Mouse (Mus musculus) midbrain, embryonic 11.5 days (tissue): ENCODE measurements around the gene Mrpl28. TPM values are rescaled to one million over a fixed set of nuclear protein-coding genes. Genes with fewer than 3 reads are reported as not detected.

Source experiments
- ATAC-seq: fragments of 200-750 bp; cut with Nextera tagmentation; 2 replicates; pipeline ENCODE4 v1.8.0; 2017; ENCODE audit warnings: moderate TSS enrichment, moderate library complexity; ENCODE audit not compliant: low FRiP score
- DNase-seq: peaks from one replicate; pipeline ENCODE4 v3.0.0; 2015; ENCODE audit warnings: low spot score; ENCODE audit errors: missing footprints
- H3K27ac ChIP-seq: fragments of 300-500 bp; sonication (generic); 2 replicates; pipeline ENCODE4 v1.5.1; 2014; ENCODE audit warnings: low read depth, low read length
- H3K27me3 ChIP-seq: fragments of 300-500 bp; sonication (generic); 2 replicates; pipeline ENCODE4 v1.6.1; 2014; ENCODE audit warnings: mild to moderate bottlenecking, low read length, moderate library complexity, mixed read lengths; ENCODE audit not compliant: control insufficient read depth, insufficient read depth
- H3K36me3 ChIP-seq: fragments of 300-500 bp; sonication (generic); 2 replicates; pipeline ENCODE4 v1.6.1; 2014; ENCODE audit warnings: mild to moderate bottlenecking, low read length, moderate library complexity, mixed read lengths; ENCODE audit not compliant: control insufficient read depth, insufficient read depth
- H3K4me1 ChIP-seq: fragments of 300-500 bp; sonication (generic); 2 replicates; pipeline ENCODE4 v1.6.1; 2014; ENCODE audit warnings: low read length; ENCODE audit not compliant: control insufficient read depth, insufficient read depth
- H3K4me2 ChIP-seq: fragments of 300-500 bp; sonication (generic); 2 replicates; pipeline ENCODE4 v1.6.1; 2014; ENCODE audit warnings: mild to moderate bottlenecking, moderate library complexity
- H3K4me3 ChIP-seq: fragments of 300-500 bp; sonication (generic); 2 replicates; pipeline ENCODE4 v1.5.1; 2014; ENCODE audit warnings: low read depth, low read length
- H3K9ac ChIP-seq: fragments of 300-500 bp; sonication (generic); 2 replicates; pipeline ENCODE4 v1.6.1; 2014; ENCODE audit warnings: low read length
- H3K9me3 ChIP-seq: fragments of 300-500 bp; sonication (generic); 2 replicates; pipeline ENCODE4 v1.6.1; 2016; ENCODE audit warnings: low read length; ENCODE audit not compliant: control insufficient read depth
- WGBS: fragments of 180-500 bp; shearing (Covaris S2); extraction: QIAGEN DNeasy Blood & Tissue Kit; methylation state at CpG from one replicate; pipeline ENCODE4 v1.1.7; 2014; 5-methylcytosine and 5-hydroxymethylcytosine counted together
- polyA plus RNA-seq: library from polyadenylated mRNA; unstranded; fragments of >200 nt; fragmentation: Nextera tagmentation; extraction: Ambion mirVana; gene quantifications from 2 replicates; pipeline ENCODE4 v1.2.1, GENCODE M21; 2014

Gene Mrpl28
- 256 and 275 TPM in 2 replicates for polyA plus RNA-seq

DNA sequence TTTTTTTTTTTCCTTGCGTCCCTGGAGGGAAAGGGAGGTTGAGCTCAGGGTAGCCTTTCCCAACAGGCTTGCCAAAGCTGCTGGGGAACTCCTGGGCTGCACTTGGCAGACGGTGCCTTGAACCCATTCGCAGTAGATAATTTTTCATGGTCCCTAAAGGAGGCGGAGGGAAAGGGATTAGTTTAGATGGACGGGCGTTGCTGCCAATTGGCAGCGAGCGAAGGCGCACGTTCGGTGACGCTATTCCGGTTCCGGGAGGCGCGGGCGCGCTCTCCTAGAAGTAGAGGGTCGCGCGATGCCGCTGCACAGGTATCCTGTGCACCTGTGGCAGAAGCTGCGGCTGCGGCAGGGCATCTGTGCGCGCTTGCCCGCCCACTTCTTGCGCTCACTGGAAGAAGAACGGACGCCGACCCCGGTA lies at the start of gene Mrpl28:
Gene Mrpl28 (plus strand): TSS at position 234 of the 418 bp plus-strand sequence.
- H3K9me3 ChIP-seq, result no peaks in the 10 kb centered on the region
- ATAC-seq, result peak; percentile 89
- peaks cover 10% of the 10 kb centered on the region for H3K4me1 ChIP-seq
- peak within 1 kb of the TSS; percentile 96 for H3K4me3 ChIP-seq
- peak within 1 kb of the TSS; percentile 81 for H3K9ac ChIP-seq
- peak within 1 kb of the TSS; percentile 93 for H3K4me2 ChIP-seq
- H3K27me3 ChIP-seq, result no peaks in the 10 kb centered on the region
- under 1% methylated on average over 32 of the region's 32 CpGs for WGBS
- H3K36me3 ChIP-seq, result peaks cover 14% of the 10 kb centered on the region
- DNase-seq, result peak; percentile 100
- no peak within 1 kb of the TSS for H3K27ac ChIP-seq

DNA sequence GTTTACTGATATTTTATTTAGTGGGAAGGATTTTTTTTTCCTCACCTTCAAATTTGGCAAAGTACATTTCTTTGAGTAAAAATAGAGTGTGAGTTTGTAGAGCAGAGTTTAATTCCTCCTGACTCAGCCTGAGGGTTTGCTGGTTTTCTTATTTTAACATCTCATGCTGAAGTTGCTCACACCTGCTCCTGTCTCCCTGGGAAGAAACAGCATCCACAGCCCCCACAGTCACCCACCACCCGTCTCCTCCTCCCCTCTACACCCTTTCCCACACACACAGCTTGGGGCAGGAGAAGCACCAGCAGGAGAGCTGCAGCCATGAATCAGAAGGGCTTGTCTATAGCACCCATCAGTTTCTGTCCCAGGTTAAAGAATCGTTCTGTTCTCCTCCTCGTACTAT lies 48.1 kb upstream of the Mrpl28 start:
- Histone ChIP-seq H3K4me3 (no peak overlapping the region), H3K9me3 (no peaks in the 10 kb centered on the region), H3K27me3 (peaks cover 3% of the 10 kb centered on the region; the same call in 1 of the 2 replicates), H3K4me1 (no peaks in the 10 kb centered on the region), H3K27ac (no peak overlapping the region), H3K9ac (no peak overlapping the region), H3K36me3 (no peaks in the 10 kb centered on the region), H3K4me2 (no peak overlapping the region)
- WGBS, result 75% methylated on average over 3 of the region's 3 CpGs
- ATAC-seq, result no peak
- peak; percentile 73 for DNase-seq

DNA sequence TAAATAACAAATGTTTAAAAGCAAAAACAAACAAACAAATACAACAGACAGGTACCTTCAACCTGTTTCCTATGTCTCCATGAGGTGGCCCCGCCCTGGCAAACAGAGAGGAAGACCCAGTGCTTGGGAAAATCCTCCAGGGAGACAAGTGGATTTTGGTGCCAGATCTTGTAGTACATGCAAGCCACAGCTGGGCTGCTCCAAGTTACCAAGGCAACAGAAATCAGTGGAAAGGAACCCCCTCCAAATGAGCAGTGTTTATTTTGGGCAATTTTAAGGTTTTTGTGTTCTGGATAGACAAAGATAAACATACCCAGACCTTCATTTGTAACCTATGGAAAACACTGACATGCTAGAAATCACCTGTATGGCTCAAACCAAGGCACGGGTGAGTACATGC lies 44.4 kb upstream of the Mrpl28 start:
- no peak overlapping the region for H3K9ac ChIP-seq
- no peaks in the 10 kb centered on the region for H3K9me3 ChIP-seq
- WGBS, result 90% methylated on average over 2 of the region's 2 CpGs
- no peaks in the 10 kb centered on the region for H3K36me3 ChIP-seq
- H3K27me3 ChIP-seq, result no peaks in the 10 kb centered on the region; the same call in 1 of the 2 replicates
- DNase-seq (peak; percentile 10), ATAC-seq (no peak)
- H3K4me1 ChIP-seq, result no peaks in the 10 kb centered on the region
- no peak overlapping the region for H3K4me3 ChIP-seq
- H3K4me2 ChIP-seq, result no peak overlapping the region
- H3K27ac ChIP-seq, result no peak overlapping the region

DNA sequence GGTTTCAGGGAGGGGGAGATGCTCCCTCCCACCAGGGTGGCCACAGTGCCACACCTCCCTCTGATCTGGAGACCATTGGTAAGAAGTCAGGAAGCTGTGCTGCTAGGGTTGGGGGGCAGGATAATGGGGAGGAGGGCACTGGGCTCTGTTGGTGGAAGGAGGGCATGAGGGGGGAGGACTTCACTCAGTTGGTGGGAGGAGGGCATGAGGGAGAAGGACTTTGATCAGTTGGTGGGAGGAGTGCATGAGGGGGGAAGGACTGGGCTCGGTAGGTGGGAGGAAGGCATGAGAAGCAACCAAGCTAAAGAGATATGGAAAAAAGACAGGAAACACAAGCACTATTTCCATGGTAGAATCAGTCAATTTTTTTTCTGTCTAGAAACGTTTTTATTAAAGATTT lies 42.4 kb upstream of the Mrpl28 start:
- Histone ChIP-seq H3K4me1 (no peaks in the 10 kb centered on the region), H3K27ac (no peak overlapping the region), H3K27me3 (no peaks in the 10 kb centered on the region), H3K9ac (no peak overlapping the region), H3K36me3 (no peaks in the 10 kb centered on the region), H3K4me3 (no peak overlapping the region), H3K4me2 (no peak overlapping the region), H3K9me3 (no peaks in the 10 kb centered on the region)
- ATAC-seq (no peak), DNase-seq (peak; percentile 66)
- WGBS, result 48% methylated on average over 2 of the region's 2 CpGs

DNA sequence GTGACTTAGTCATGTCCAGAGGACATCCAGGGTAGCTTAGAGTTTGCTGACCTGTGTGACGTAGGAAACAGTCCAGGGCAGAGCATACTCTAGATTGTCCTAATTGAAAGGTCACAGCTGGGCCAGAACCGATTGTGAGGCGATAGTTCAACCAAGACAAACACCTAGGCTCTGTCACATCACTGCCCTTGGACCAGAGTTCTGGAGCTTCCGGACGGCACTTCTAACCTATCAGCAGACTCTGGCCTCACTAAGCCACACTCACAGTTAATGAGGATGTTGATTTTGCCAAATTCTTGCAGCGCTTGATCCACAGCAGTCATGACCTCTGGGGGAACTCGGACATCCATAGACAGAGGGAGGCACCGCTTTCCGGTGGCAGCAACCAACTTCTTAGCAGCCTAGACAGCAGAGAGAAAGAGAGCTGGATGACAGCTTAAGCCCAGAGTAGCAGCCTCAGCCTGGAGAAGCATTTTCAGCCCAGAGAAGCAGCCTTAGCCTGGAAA lies 36.2 kb upstream of the Mrpl28 start:
- no peaks in the 10 kb centered on the region for H3K27me3 ChIP-seq
- H3K36me3 ChIP-seq, result no peaks in the 10 kb centered on the region
- H3K27ac ChIP-seq, result no peak overlapping the region
- DNase-seq (no peak), ATAC-seq (no peak)
- no peak overlapping the region for H3K4me2 ChIP-seq
- 93% methylated on average over 9 of the region's 9 CpGs for WGBS
- no peaks in the 10 kb centered on the region for H3K9me3 ChIP-seq
- no peak overlapping the region for H3K9ac ChIP-seq
- peaks cover 3% of the 10 kb centered on the region; the same call in 1 of the 2 replicates for H3K4me1 ChIP-seq
- no peak overlapping the region for H3K4me3 ChIP-seq

DNA sequence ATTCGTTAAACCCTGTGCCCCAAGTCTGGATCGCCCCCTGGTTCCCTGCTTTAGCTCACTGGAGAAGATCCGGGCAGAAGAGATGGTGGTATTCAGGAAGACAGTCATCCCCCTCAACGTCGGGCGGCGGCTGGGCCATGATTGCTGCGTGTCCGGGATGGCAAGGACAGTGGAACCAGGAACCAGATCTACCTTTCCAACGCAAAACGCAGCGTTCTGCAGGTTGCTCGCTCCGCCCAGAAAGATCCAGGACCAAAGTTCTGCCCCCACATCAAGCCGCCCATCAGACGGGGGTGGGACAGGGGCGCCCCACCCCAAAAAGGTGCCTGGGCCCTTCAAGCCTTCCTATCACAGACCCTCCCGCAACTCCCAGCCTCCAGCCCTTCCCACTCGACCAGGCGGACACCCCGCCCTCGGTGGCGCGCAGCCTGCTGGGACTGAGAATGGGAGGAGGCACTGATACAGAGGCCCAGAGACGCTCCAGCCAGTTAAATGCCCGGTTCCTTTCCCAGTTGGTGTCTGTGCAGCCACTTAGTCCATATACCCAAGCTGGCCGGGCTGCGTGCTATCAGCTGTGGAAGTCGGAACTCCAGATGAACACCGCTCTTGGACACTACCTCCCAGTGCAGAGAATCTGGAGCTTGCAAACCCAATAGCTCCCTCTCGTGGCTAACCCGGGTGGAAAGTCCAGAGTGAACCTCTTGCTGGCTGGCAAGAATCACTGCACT lies 33.2 kb upstream of the Mrpl28 start, which contains the start of gene Decr2:
Gene Decr2 (minus strand): TSS at position 433 of the 728 bp plus-strand sequence.
- peak within 1 kb of the TSS; percentile 78 for H3K9ac ChIP-seq
- 3% methylated on average over 32 of the region's 32 CpGs for WGBS
- H3K4me2 ChIP-seq, result peak within 1 kb of the TSS; percentile 89
- no peaks in the 10 kb centered on the region for H3K36me3 ChIP-seq
- H3K9me3 ChIP-seq, result no peaks in the 10 kb centered on the region
- peak within 1 kb of the TSS; percentile 52 for H3K4me3 ChIP-seq
- peak within 1 kb of the TSS; percentile 50 for H3K27ac ChIP-seq
- DNase-seq, result peak; percentile 98
- ATAC-seq, result peak; percentile 86
- H3K27me3 ChIP-seq, result no peaks in the 10 kb centered on the region
- H3K4me1 ChIP-seq, result peaks cover 8% of the 10 kb centered on the region; the same call in 1 of the 2 replicates

DNA sequence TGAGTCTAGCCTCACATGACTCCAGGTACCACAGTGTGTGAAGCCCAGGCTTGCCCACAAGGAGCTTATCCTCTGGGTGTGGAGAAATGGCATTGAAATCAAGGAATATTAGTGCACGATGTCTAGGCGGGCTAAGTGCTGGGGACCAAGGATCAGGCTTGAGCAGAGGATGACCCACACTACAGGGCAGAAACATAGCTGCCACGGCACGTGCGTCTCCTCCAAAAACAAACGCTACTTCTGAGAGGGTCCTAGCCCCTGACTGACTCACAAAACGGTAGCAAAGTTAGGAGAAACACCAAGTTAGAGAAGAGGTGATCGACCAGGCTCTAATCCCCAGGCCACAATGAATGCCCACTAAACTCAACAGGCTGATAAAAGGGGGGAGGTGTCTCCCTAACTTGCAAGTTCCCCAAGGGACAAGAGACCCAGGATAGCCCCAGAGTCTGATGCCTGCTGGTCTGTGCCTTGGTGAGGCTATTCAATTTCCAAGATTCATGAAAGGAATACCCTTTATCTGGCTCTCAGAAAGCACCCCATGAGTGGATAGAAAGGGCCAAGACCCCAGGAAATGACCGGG lies 28.7 kb upstream of the Mrpl28 start:
- no peak overlapping the region; the same call in 1 of the 2 replicates for H3K27ac ChIP-seq
- 27% methylated on average over 9 of the region's 9 CpGs for WGBS
- no peaks in the 10 kb centered on the region for H3K27me3 ChIP-seq
- DNase-seq, result peak; percentile 91
- ATAC-seq, result no peak
- H3K9me3 ChIP-seq, result no peaks in the 10 kb centered on the region
- peak overlapping the region; percentile 90 for H3K9ac ChIP-seq
- peaks cover 11% of the 10 kb centered on the region; the same call in 1 of the 2 replicates for H3K4me1 ChIP-seq
- peak overlapping the region; percentile 60 for H3K4me3 ChIP-seq
- H3K4me2 ChIP-seq, result peak overlapping the region; percentile 78
- H3K36me3 ChIP-seq, result no peaks in the 10 kb centered on the region

DNA sequence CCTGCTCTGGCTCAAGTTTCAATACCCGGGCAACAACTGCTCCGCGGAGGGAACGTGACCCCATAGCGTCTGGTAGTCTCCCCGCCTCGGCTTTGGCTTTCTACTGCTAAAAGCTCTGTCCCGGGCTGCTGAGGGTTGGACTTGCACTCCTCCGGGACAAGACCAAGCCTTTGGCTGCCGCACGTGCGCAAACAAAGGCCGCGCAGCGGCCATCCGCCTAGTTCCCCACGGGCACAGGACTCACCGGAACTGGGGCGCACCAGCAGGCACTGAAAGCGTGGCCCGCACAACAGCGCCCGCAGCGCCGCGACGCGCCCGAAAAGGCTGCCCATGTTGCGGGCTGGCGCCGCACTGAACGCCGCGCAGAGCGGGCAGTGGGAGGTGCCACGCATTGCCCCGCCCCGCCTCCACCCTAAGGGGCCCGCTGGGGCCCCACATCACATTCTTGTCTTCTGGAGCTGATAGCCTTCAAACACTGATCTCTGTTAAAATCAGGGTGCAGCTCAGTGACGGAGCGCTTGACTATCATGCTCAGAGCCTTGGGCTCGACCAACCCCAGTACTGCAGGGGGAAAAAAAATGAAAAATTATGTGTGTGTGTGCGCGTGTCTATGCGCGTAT lies 28.1 kb upstream of the Mrpl28 start, which contains the start of gene Nme4:
Gene Nme4 (minus strand): TSS at position 482 of the 620 bp plus-strand sequence.
- Histone ChIP-seq H3K36me3 (no peaks in the 10 kb centered on the region), H3K4me3 (peak within 1 kb of the TSS; percentile 60), H3K27me3 (no peaks in the 10 kb centered on the region), H3K9me3 (no peaks in the 10 kb centered on the region), H3K4me2 (peak within 1 kb of the TSS; percentile 78), H3K9ac (peak within 1 kb of the TSS; percentile 90), H3K27ac (no peak within 1 kb of the TSS; the same call in 1 of the 2 replicates), H3K4me1 (peaks cover 8% of the 10 kb centered on the region; the same call in 1 of the 2 replicates)
- DNase-seq (peak; percentile 98), ATAC-seq (peak; percentile 73)
- WGBS, result 4% methylated on average over 47 of the region's 47 CpGs
